Mouse (Mus musculus) megakaryocyte, embryonic 14.5 days (primary cell): ENCODE measurements around the gene Recql5.

Experiments used
- FLI1 ChIP-seq: IDR thresholded peaks from 2 replicates; pipeline ENCODE4 v1.6.1; 2012; ENCODE audit warnings: low read length, inconsistent platforms, mixed read lengths
- GATA1 ChIP-seq: IDR thresholded peaks from 3 replicates; pipeline ENCODE4 v1.6.1; 2012; ENCODE audit warnings: mixed read lengths, low read length, inconsistent platforms, borderline replicate concordance

DNA sequence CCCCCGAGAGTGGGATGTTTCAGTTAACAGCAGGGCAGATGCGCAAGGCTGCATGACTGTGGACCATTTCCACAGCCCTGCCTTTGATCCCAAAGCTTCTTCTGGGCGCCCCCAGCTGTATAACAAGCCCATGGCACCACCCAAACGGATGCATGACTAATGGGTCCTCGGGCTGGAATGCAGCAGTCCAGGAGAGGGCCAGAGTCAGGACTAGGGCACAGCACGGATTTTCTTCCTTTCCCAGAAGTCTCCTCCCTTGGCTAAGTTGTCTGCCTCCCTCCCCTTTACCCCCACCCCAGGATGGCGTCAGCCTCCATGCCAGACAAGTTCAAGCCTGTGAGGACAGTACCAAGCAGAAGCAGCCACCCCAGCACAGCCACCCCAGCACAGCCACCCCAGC, 24.7 kb upstream of the Recql5 start:
- TF ChIP-seq GATA1 (no peak), FLI1 (no peak)
